Mouse (Mus musculus) stomach, postnatal 0 days (tissue): ENCODE measurements at regions not wholly inside any gene's neighbourhood (a gene's known extent, or its start where the extent isn't known, plus 50 kb on each side); places are given as distances from the start of the nearest gene placed in this dataset.
A peak's percentile ranks its signal among the peaks of the same experiment; 100 is the strongest.

ENCODE experiments used
- ATAC-seq: fragments of 200-750 bp; cut with Nextera tagmentation; 2 replicates; pipeline ENCODE4 v1.8.0; 2017; ENCODE audit not compliant: low FRiP score, low TSS enrichment
- DNase-seq: peaks from one replicate; pipeline ENCODE4 v3.0.0-alpha.2; 2016; ENCODE audit warnings: low spot score
- H3K27ac ChIP-seq: fragments of 300-500 bp; sonication (generic); replicated peaks from 2 replicates; pipeline ENCODE4 v1.5.1; 2014; ENCODE audit warnings: mild to moderate bottlenecking, control low read depth
- H3K27me3 ChIP-seq: fragments of 300-500 bp; sonication (generic); 2 replicates; pipeline ENCODE4 v1.6.1; 2014; ENCODE audit warnings: low read length; ENCODE audit not compliant: control insufficient read depth, insufficient read depth
- H3K36me3 ChIP-seq: fragments of 300-500 bp; sonication (generic); 2 replicates; pipeline ENCODE4 v1.6.1; 2014; ENCODE audit warnings: low read length, mixed read lengths; ENCODE audit not compliant: control insufficient read depth, insufficient read depth
- H3K4me1 ChIP-seq: fragments of 300-500 bp; sonication (generic); replicated peaks from 2 replicates; pipeline ENCODE4 v1.6.1; 2014; ENCODE audit warnings: antibody characterized with exemption; ENCODE audit not compliant: control insufficient read depth, insufficient read depth
- H3K4me2 ChIP-seq: fragments of 300-500 bp; sonication (generic); replicated peaks from 2 replicates; pipeline ENCODE4 v1.6.1; 2014; ENCODE audit warnings: low read depth, mild to moderate bottlenecking, control low read depth, moderate library complexity
- H3K4me3 ChIP-seq: fragments of 300-500 bp; sonication (generic); 2 replicates; pipeline ENCODE4 v1.5.1; 2014; ENCODE audit warnings: low read depth, low read length, control low read depth
- H3K9ac ChIP-seq: fragments of 300-500 bp; sonication (generic); 2 replicates; pipeline ENCODE4 v1.6.1; 2014; ENCODE audit warnings: mild to moderate bottlenecking, low read length, control low read depth, mixed read lengths
- H3K9me3 ChIP-seq: fragments of 300-500 bp; sonication (generic); 2 replicates; pipeline ENCODE4 v1.6.1; 2016; ENCODE audit warnings: low read length; ENCODE audit not compliant: control insufficient read depth
- CTCF ChIP-seq: IDR thresholded peaks from 2 replicates; pipeline ENCODE4 v1.5.1; 2016; ENCODE audit warnings: antibody characterized with exemption, low read depth, mild to moderate bottlenecking, moderate library complexity
- EP300 ChIP-seq: optimal IDR thresholded peaks from 2 replicates; pipeline ENCODE3; 2016; ENCODE audit warnings: antibody characterized with exemption
- WGBS: fragments of 180-500 bp; shearing (Covaris S2); extraction: QIAGEN DNeasy Blood & Tissue Kit; methylation state at CpG from one replicate; pipeline ENCODE4 v1.1.7; 2014; 5-methylcytosine and 5-hydroxymethylcytosine counted together

- WGBS, result 83% methylated on average over 2 of the region's 2 CpGs
These were observed 218.8 kb upstream of the Krr1 start for GRCm38 (mm10) chr10:111753646-111754045.

GRCm38 (mm10) chr10:111755964-111756363, 216.5 kb upstream of the Krr1 start:
- Histone ChIP-seq H3K4me2 (no peak overlapping the region), H3K27me3 (no peaks in the 10 kb centered on the region), H3K36me3 (no peaks in the 10 kb centered on the region), H3K4me1 (no peaks in the 10 kb centered on the region), H3K9ac (no peak overlapping the region), H3K27ac (no peak overlapping the region), H3K4me3 (no peak overlapping the region), H3K9me3 (no peaks in the 10 kb centered on the region)
- DNase-seq (no peak), ATAC-seq (no peak)
- 27% methylated on average over 1 of the region's 1 CpGs for WGBS
- TF ChIP-seq EP300 (no peak), CTCF (no peak)

More at GRCm38 (mm10) chr10:111753646-111754045, 218.8 kb upstream of the Krr1 start:
- ATAC-seq, result no peak
- Histone ChIP-seq H3K27ac (no peak overlapping the region), H3K4me3 (no peak overlapping the region), H3K9ac (no peak overlapping the region), H3K4me1 (no peaks in the 10 kb centered on the region), H3K27me3 (no peaks in the 10 kb centered on the region), H3K9me3 (no peaks in the 10 kb centered on the region), H3K4me2 (no peak overlapping the region), H3K36me3 (no peaks in the 10 kb centered on the region)
- TF ChIP-seq CTCF (no peak), EP300 (no peak)
- no peak for DNase-seq

- WGBS, result 66% methylated on average over 5 of the region's 5 CpGs
- H3K9me3 ChIP-seq, result no peaks in the 10 kb centered on the region
- no peak overlapping the region for H3K27ac ChIP-seq
- no peak overlapping the region for H3K4me3 ChIP-seq
- DNase-seq, result peak; percentile 42
- no peak for TF ChIP-seq CTCF
- TF ChIP-seq EP300, result no peak
- no peaks in the 10 kb centered on the region for H3K4me1 ChIP-seq
- ATAC-seq, result peak; percentile 73; the same call in 1 of the 2 replicates
- H3K36me3 ChIP-seq, result no peaks in the 10 kb centered on the region
- no peak overlapping the region for H3K4me2 ChIP-seq
- H3K9ac ChIP-seq, result no peak overlapping the region
- H3K27me3 ChIP-seq, result no peaks in the 10 kb centered on the region
These were observed 215.9 kb upstream of the Krr1 start for GRCm38 (mm10) chr10:111756528-111756927.

GRCm38 (mm10) chr10:111757689-111758088, 214.8 kb upstream of the Krr1 start:
- Histone ChIP-seq H3K9me3 (no peaks in the 10 kb centered on the region), H3K4me1 (no peaks in the 10 kb centered on the region), H3K27me3 (no peaks in the 10 kb centered on the region), H3K4me2 (no peak overlapping the region), H3K36me3 (no peaks in the 10 kb centered on the region), H3K9ac (no peak overlapping the region), H3K4me3 (no peak overlapping the region), H3K27ac (no peak overlapping the region)
- no peak for DNase-seq
- WGBS, result 77% methylated on average over 7 of the region's 7 CpGs
- no peak for TF ChIP-seq CTCF
- no peak for TF ChIP-seq EP300
- ATAC-seq, result no peak

- TF ChIP-seq CTCF, result no peak
- TF ChIP-seq EP300, result no peak
- no peak overlapping the region for H3K4me2 ChIP-seq
- 49% methylated on average over 3 of the region's 3 CpGs for WGBS
- H3K9me3 ChIP-seq, result no peaks in the 10 kb centered on the region
- H3K4me1 ChIP-seq, result no peaks in the 10 kb centered on the region
- H3K27me3 ChIP-seq, result no peaks in the 10 kb centered on the region
- ATAC-seq, result peak; percentile 55; the same call in 1 of the 2 replicates
- H3K36me3 ChIP-seq, result no peaks in the 10 kb centered on the region
- no peak overlapping the region for H3K4me3 ChIP-seq
- H3K27ac ChIP-seq, result no peak overlapping the region
- no peak for DNase-seq
- no peak overlapping the region for H3K9ac ChIP-seq
These were observed 213.0 kb upstream of the Krr1 start for GRCm38 (mm10) chr10:111759505-111759904.

GRCm38 (mm10) chr10:111762751-111763528, 209.5 kb upstream of the Krr1 start:
- 83% methylated on average over 8 of the region's 8 CpGs for WGBS
- TF ChIP-seq CTCF, result no peak
- Histone ChIP-seq H3K27ac (no peak overlapping the region), H3K9me3 (no peaks in the 10 kb centered on the region), H3K4me1 (no peaks in the 10 kb centered on the region), H3K9ac (no peak overlapping the region), H3K4me3 (no peak overlapping the region), H3K4me2 (no peak overlapping the region), H3K27me3 (no peaks in the 10 kb centered on the region), H3K36me3 (no peaks in the 10 kb centered on the region)
- DNase-seq (no peak), ATAC-seq (no peak)
